Mouse (Mus musculus) ES-Bruce4 (cell line): ENCODE measurements around the gene Gemin5. TPM values are rescaled to one million over a fixed set of nuclear protein-coding genes. Genes with fewer than 3 reads are reported as not detected.

Experiments used
- H3K27ac ChIP-seq: 2 replicates; pipeline ENCODE4 v1.5.1; 2012; ENCODE audit warnings: low read length, inconsistent platforms; ENCODE audit not compliant: insufficient read depth
- H3K27me3 ChIP-seq: 2 replicates; pipeline ENCODE4 v1.6.1; 2012; ENCODE audit warnings: mild to moderate bottlenecking, low read length, inconsistent platforms; ENCODE audit not compliant: control insufficient read depth, poor library complexity, insufficient read depth, severe bottlenecking
- H3K36me3 ChIP-seq: 2 replicates; pipeline ENCODE4 v1.6.1; 2012; ENCODE audit warnings: inconsistent platforms, mild to moderate bottlenecking, low read length, moderate library complexity; ENCODE audit not compliant: control insufficient read depth, poor library complexity, insufficient read depth, severe bottlenecking
- H3K4me1 ChIP-seq: one replicate; pipeline ENCODE4 v1.8.1; 2011; ENCODE audit warnings: low read length; ENCODE audit not compliant: control insufficient read depth, insufficient read depth
- H3K4me3 ChIP-seq: 2 replicates; pipeline ENCODE4 v1.5.1; 2011; ENCODE audit warnings: low read depth, mild to moderate bottlenecking, low read length
- H3K9ac ChIP-seq: 2 replicates; pipeline ENCODE4 v1.6.1; 2012; ENCODE audit warnings: low read depth, mild to moderate bottlenecking, inconsistent platforms; ENCODE audit not compliant: poor library complexity, severe bottlenecking
- H3K9me3 ChIP-seq: replicated peaks from 2 replicates; pipeline ENCODE4 v1.6.1; 2012; ENCODE audit warnings: mild to moderate bottlenecking, low read length, inconsistent platforms; ENCODE audit not compliant: control insufficient read depth, poor library complexity, insufficient read depth, severe bottlenecking
- CTCF ChIP-seq: IDR thresholded peaks from one replicate; pipeline ENCODE4 v1.8.1; 2011; ENCODE audit warnings: low read depth, low read length
- EP300 ChIP-seq: IDR thresholded peaks from 2 replicates; pipeline ENCODE4 v1.6.1; 2011; ENCODE audit warnings: low read depth, low read length; ENCODE audit not compliant: insufficient read depth
- POLR2A ChIP-seq: IDR thresholded peaks from one replicate; pipeline ENCODE4 v1.8.1; 2011; ENCODE audit warnings: low read length; ENCODE audit not compliant: insufficient read depth
- polyA plus RNA-seq: library from polyadenylated mRNA; stranded (reverse); fragments of >200 nt; gene quantifications from 2 replicates; pipeline ENCODE4 v1.2.4, GENCODE M21; 2011; ENCODE audit warnings: low read depth; ENCODE audit not compliant: missing spikeins, insufficient read depth, insufficient read length

Gemin5 gene
- polyA plus RNA-seq, 1 experiment: 50.4 TPM

DNA sequence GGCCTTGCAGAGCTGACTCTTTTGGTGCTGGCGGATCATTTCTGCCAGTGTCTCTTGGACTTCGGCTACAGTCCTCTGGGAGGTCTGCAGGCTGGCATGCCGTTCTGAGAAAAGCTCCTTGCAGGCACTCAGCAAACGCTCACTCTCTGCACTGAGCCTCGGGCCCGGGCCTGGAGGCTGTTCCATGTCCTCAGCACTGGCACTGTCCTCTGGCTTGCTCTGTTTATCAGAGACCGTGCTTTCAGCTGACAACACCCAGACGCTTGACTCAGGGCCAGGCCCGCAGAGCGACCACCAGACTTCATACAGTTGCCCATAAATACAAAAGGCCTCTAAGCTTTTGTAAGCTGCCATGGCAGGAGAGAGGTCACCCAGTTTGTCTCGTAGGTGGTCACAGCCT is 43.3 kb downstream of the Gemin5 start:
- H3K4me3 ChIP-seq: no peak overlapping the region
- no peaks in the 10 kb centered on the region for H3K4me1 ChIP-seq
- H3K36me3 ChIP-seq: peaks cover 77% of the 10 kb centered on the region
- H3K9me3 ChIP-seq: no peaks in the 10 kb centered on the region
- TF ChIP-seq EP300 (no peak), POLR2A (no peak), CTCF (no peak)
- no peak overlapping the region for H3K9ac ChIP-seq
- H3K27me3 ChIP-seq: no peaks in the 10 kb centered on the region
- no peak overlapping the region for H3K27ac ChIP-seq

DNA sequence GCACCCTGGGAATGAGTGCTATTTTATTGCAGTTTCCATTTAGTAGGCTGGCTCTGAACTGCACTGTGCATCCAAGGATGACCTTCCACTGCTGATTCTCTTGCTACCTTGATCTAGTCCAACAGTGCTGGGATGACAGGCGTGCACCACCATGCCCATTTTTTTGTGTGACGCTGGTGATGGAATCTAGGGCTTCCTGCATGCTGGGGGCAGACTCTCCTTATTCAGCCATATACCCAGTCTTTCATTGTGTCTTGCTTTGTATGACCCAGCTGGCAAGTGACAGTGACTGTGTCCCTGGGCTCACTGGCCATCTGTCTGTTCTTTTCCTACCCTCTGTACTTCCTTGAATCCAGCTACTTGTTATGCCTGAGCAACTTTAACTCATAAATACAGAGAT is 44.6 kb downstream of the Gemin5 start:
- H3K4me1 ChIP-seq: no peaks in the 10 kb centered on the region
- H3K4me3 ChIP-seq: no peak overlapping the region
- H3K27ac ChIP-seq: no peak overlapping the region
- H3K27me3 ChIP-seq: no peaks in the 10 kb centered on the region
- no peaks in the 10 kb centered on the region for H3K9me3 ChIP-seq
- H3K9ac ChIP-seq: no peak overlapping the region
- TF ChIP-seq CTCF (no peak), POLR2A (no peak), EP300 (no peak)
- H3K36me3 ChIP-seq: peaks cover 70% of the 10 kb centered on the region

DNA sequence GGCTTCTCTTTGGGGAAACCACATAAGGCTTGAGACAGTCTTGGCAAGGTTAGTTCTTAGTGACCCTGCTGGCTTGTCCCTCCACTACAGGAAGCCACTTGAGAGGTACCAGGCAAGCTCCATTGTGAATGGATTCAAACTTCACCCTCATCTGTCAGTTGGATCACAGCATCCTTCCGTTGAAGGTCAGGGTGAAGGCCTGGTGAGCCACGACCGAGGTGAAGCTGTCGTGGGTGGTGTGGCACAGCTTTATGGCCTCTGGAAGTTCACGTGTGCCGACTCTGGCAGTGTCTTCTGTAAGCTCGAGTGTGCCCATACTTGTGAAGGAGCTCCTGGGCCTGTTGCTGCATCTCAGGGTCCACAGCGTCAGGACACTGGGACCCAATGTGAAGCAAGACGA is 47.0 kb downstream of the Gemin5 start:
- no peaks in the 10 kb centered on the region for H3K9me3 ChIP-seq
- no peaks in the 10 kb centered on the region for H3K27me3 ChIP-seq
- H3K27ac ChIP-seq: no peak overlapping the region
- TF ChIP-seq CTCF (no peak), POLR2A (no peak), EP300 (no peak)
- H3K36me3 ChIP-seq: peaks cover 70% of the 10 kb centered on the region
- H3K4me1 ChIP-seq: no peaks in the 10 kb centered on the region
- no peak overlapping the region for H3K4me3 ChIP-seq
- no peak overlapping the region for H3K9ac ChIP-seq

GRCm38 (mm10) chr11:58120655-58121054 is 47.7 kb downstream of the Gemin5 start:
- TF ChIP-seq POLR2A (no peak), CTCF (no peak), EP300 (no peak)
- no peak overlapping the region for H3K27ac ChIP-seq
- H3K4me3 ChIP-seq: no peak overlapping the region
- H3K4me1 ChIP-seq: no peaks in the 10 kb centered on the region
- H3K9ac ChIP-seq: no peak overlapping the region
- no peaks in the 10 kb centered on the region for H3K27me3 ChIP-seq
- H3K9me3 ChIP-seq: no peaks in the 10 kb centered on the region
- peaks cover 75% of the 10 kb centered on the region for H3K36me3 ChIP-seq

- no peaks in the 10 kb centered on the region for H3K27me3 ChIP-seq
- no peak overlapping the region for H3K27ac ChIP-seq
- TF ChIP-seq EP300: no peak
- no peak for TF ChIP-seq POLR2A
- TF ChIP-seq CTCF: no peak
- no peak overlapping the region for H3K9ac ChIP-seq
- H3K4me3 ChIP-seq: no peak overlapping the region
- H3K36me3 ChIP-seq: peaks cover 78% of the 10 kb centered on the region
- no peaks in the 10 kb centered on the region for H3K4me1 ChIP-seq
- H3K9me3 ChIP-seq: no peaks in the 10 kb centered on the region
Observed at GRCm38 (mm10) chr11:58117044-58117652, 51.2 kb downstream of the Gemin5 start.

- TF ChIP-seq CTCF: no peak
- TF ChIP-seq POLR2A: no peak
- no peak for TF ChIP-seq EP300
- peaks cover 78% of the 10 kb centered on the region for H3K36me3 ChIP-seq
- no peaks in the 10 kb centered on the region for H3K9me3 ChIP-seq
- H3K4me1 ChIP-seq: no peaks in the 10 kb centered on the region
- H3K27me3 ChIP-seq: no peaks in the 10 kb centered on the region
- no peak overlapping the region for H3K9ac ChIP-seq
- no peak overlapping the region for H3K27ac ChIP-seq
- no peak overlapping the region for H3K4me3 ChIP-seq
Observed at GRCm38 (mm10) chr11:58116560-58116959, 51.8 kb downstream of the Gemin5 start.
